Mouse (Mus musculus) embryo, embryonic 10.5 days (tissue): ENCODE data around the gene Drd3.
A peak's percentile ranks its signal among the peaks of the same experiment; 100 is the strongest.

ENCODE experiments used
- DNase-seq: peaks from one replicate; pipeline ENCODE4 v3.0.0-alpha.2; 2015; ENCODE audit warnings: low spot score

The Drd3 gene

DNA sequence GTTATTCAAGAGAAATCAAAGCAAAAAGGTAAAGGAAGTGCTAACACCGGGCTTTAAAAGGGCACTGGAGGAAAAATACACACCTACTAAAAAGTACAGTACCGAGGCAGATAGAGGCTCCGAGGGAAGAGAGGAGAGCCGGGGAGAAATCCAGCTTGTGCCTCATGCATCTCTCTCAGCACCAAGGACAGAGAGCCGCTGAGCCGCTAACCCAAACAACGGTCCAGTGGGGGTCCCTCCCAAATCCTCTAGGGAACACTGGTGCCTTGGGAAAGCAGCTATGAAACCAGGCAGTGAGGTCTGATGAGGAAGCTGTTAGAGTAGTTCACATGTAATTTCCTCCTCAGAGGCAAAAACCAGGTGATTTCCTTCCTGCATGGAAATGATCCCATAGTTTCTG is at the start of gene Drd3:
TSS of gene Drd3 (plus strand) at position 276 of the 400 bp plus-strand sequence.
- DNase-seq = peak; percentile 55

GRCm38 (mm10) chr16:43708335-43709061 is 45.3 kb upstream of the Drd3 start:
- no peak for DNase-seq

GRCm38 (mm10) chr16:43709062-43709413 is 44.8 kb upstream of the Drd3 start:
- DNase-seq = no peak

- peak; percentile 8 for DNase-seq
Observed at GRCm38 (mm10) chr16:43709432-43710133, 44.2 kb upstream of the Drd3 start.

DNA sequence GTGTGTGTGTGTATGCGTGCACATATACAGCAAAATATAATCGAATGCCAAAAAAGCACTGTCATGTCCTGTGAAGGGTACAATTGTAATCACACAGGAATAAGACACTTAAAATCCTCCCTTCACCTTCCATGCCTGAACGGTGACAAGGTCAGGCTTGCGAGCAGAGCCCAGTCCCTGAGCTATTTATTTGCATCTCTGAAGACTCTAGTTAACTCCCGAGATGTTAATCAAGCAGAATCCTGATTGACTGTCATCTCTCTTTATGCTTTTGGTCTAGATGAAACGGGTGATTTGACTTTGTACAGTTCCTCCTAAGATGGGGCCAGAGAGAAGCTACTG is 43.7 kb upstream of the Drd3 start:
- no peak for DNase-seq

DNA sequence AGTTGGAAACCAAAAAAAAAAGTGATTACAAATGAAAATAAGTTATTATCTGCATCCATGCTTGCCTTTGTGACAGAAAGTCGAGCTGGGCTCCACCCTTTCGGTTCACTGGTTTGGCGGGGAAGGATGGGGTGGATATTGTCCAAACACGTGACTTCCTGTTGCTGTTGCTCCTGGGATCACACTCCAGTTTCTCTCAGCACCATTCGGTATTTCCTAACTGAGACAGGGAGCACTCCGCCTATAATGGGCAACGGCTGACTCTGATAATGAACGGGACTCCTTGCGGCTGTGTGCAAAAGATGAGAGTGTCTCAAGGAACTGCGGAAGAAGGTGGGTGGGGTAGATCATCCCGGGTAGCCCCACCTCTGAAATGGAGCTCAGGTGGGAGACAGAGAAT is 43.2 kb upstream of the Drd3 start:
- DNase-seq = no peak

GRCm38 (mm10) chr16:43711361-43711760 is 42.5 kb upstream of the Drd3 start:
- DNase-seq = no peak

DNA sequence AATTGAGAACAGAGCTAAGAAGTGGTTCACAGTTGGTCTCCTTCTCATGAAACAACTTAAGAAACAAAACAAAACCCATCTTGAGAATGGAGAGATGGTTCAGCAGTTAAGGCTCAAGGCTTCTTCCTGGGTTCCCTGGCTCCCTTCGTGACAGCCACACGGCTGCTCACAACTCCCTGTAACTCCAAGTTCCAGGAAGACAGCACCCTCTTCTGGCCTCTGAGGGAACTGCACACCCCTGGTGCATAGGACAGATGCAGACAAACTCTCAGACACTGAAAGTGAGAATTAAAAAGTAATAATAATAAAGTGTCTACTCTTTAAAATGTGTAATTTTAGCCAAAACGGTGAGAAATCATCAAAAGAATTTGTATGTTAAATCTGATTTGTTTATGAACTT is 29.4 kb upstream of the Drd3 start:
- no peak for DNase-seq

- DNase-seq = no peak
Observed at GRCm38 (mm10) chr16:43729506-43730221, 24.2 kb upstream of the Drd3 start.

GRCm38 (mm10) chr16:43730281-43730680 is 23.5 kb upstream of the Drd3 start:
- no peak for DNase-seq

DNA sequence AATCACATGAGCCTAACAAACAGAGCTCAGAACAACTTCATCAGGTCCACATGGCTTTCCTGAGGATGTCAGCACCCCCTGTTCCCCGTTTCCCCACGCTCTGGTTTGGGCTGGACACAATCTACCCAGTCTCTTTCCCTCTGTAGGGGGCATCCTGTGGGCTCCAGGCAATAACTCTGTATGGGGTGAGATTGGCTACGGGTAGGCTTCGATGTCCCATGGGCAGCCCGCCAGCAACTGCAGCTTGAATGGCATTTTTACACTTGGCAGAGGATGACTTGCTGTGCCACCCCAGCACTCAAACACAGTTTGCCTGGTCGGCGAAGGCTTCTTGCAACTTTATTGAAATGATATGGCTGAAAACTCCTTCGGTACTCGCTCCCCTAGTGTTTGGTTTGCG is 21.3 kb upstream of the Drd3 start:
- DNase-seq = no peak

GRCm38 (mm10) chr16:43732900-43733299 is 20.9 kb upstream of the Drd3 start:
- no peak for DNase-seq

- no peak for DNase-seq
Observed at GRCm38 (mm10) chr16:43737933-43738332, 15.9 kb upstream of the Drd3 start.

DNA sequence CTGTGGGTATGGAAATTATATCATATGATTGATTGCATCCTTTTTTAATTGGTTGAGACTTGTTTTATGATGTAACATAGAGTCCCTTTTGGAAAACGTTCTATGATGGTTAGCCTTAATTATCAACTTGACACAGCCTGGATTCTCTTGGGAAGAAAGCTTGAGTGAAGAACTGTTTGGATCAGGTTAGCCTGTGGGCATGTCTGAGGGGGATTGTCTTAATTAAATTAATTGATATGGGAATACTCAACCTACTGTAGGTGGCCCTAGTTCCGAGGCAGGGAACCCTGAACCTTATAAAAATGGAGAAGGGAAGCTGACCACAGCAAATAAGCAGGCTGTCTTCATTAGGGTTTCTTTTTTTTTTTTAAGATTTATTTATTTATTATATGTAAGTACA is 12.9 kb upstream of the Drd3 start:
- DNase-seq = no peak

DNA sequence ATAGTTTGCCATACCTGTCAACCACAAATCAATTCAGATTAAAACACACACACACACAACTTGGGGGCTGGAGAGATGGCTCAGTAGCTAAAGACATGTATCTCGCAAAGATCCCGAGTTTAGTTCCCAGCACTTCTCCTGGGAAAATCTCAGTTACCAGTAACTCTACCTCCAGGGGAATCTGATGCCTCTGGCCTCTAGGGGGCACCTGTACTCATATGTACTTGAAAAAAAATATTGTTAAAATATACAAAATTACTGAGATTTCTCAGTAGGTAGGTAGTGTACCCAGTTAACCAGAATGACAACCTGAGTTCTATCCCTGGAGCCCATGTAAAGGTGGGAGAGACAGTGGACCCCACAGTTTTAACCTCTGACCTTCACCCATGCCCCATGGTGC is 5.4 kb upstream of the Drd3 start:
- no peak for DNase-seq

DNA sequence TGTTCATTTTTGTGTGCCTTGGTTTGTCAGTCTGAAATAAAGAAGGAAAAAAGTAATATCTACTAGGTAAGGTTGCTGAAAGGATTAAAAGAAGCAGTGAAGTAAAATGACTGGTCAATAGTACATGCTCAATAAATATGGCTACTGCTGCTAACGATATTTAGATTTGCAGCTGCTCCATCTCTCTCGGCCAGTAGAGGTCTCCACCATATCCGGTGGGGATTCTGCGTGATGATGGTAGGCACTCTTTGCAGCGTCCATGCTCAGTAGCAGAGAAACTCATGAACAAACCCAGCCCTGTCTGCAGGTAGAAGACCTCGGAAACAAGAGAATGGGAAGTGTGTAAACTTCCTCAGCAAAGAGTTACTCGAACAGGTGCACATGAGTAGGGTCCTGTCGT is 926 bp upstream of the Drd3 start:
- no peak for DNase-seq

DNA sequence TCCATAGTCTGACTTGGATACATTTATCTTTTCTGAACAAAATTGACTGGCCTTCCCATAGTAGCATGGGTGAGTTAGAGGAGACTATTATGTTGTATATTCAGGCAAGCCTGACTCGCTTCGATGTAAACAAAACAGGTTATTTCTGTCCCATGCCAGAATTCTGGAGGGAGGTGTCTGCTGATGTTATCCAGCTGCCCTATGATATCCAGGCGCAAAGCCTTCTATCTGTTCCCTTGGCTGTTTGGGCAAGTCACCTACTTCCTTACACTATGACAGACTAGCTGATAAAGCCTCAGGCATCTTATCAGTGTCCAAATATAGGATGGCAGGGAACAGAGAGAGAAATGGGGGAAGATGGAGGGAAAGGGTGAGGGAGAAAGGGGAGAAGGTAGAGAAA is 18.5 kb downstream of the Drd3 start:
- no peak for DNase-seq

- DNase-seq = no peak
Observed at GRCm38 (mm10) chr16:43772766-43773165, 18.9 kb downstream of the Drd3 start.

DNA sequence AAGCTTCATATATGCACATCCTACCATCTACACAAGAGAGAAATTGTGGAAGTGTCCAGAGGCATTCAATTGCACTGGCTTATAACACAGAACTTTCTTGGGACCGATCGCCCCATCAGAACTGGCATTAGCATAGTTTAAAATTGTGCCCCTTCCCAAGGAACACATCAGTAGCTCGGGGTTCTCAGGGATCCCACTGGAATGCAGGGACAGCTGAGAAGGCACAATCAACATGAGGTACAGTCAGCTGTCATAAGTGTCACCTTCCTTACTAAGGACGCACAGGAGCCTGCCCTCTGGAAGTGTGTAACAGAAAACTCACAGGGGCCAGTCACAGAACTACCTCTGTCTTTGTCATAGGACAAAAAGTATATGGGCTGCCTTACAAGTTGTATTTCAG is 19.7 kb downstream of the Drd3 start:
- DNase-seq = no peak

DNA sequence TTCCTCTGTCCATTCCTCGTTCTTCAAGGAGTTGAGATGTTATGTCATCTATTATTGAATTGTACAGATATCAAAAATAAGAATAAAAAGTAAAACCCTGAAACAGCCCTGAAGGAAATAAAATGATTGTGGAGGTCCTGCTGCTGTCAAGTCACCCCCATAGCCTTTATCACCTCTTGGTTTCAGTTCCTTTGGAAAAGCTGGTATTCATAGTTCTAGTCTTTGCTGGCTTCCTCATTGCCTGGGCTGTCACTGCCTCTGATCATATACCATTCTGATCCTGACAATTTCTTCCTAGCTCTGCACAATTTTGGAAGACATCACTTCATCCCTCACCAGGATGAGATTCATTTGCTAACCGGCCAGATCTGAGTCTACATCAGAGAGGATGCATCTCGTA is 23.1 kb downstream of the Drd3 start:
- no peak for DNase-seq

DNA sequence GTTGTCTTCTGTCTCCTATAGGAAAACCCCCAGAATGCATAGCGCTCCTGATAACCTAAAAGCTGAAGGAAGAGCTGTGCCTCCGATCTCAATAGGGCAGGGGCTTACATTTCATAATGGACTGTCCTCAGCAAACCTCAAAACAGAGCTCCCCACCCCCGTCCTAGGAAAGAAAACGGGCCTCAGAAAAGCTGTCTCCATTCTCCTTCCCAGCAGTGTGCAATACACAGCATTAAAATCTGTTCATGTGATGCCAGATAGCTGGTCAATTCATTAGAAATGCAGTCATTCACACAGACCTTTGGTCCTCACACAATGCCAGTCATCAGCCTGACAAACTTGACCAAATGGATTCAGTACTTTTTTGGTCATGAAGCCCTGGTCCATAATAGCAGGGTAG is 45.7 kb downstream of the Drd3 start:
- peak; percentile 24 for DNase-seq

GRCm38 (mm10) chr16:43800119-43800721 is 46.4 kb downstream of the Drd3 start:
- DNase-seq = peak; percentile 54

DNA sequence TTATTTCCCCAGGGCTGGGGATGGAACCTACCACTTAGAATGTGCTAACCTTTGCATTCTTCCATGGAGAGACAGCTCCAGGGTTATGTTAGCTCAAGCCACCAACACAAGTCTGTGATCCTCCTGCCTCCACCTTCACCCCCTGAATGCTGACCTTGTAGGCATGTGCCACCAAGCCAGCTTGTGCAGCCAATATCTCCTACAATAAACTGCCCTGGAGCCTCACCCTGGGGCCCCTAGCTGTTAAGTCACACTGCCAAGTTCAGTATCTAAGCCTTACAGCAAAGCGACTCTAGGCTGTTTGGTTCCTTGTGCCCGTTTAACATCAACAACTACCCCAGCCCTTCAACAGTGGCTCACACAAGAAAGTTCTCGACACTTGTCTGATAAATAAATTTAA is 47.3 kb downstream of the Drd3 start:
- DNase-seq = peak; percentile 13
